Mouse (Mus musculus) myocyte (in vitro differentiated cells): ENCODE measurements around the gene Atg4a.

ENCODE experiments used
- E2F4 ChIP-seq: IDR thresholded peaks from one replicate; pipeline ENCODE4 v1.6.1; 2011; ENCODE audit warnings: mild to moderate bottlenecking, control low read depth, moderate library complexity; ENCODE audit not compliant: insufficient read depth
- POLR2A ChIP-seq: IDR thresholded peaks from one replicate; pipeline ENCODE4 v1.6.1; 2011; ENCODE audit warnings: low read depth, mild to moderate bottlenecking, control low read depth, moderate library complexity; ENCODE audit not compliant: insufficient read length
- SRF ChIP-seq: IDR thresholded peaks from one replicate; pipeline ENCODE4 v1.6.1; 2011; ENCODE audit warnings: low read depth; ENCODE audit not compliant: control insufficient read depth, insufficient read length
- TCF12 ChIP-seq: IDR thresholded peaks from one replicate; pipeline ENCODE4 v1.6.1; 2011; ENCODE audit warnings: mild to moderate bottlenecking, control low read depth; ENCODE audit not compliant: poor library complexity, insufficient read depth, severe bottlenecking
- USF1 ChIP-seq: IDR thresholded peaks from one replicate; pipeline ENCODE4 v1.6.1; 2011; ENCODE audit warnings: low read depth, mild to moderate bottlenecking, control low read depth, moderate library complexity

- no peak for TF ChIP-seq E2F4
- no peak for TF ChIP-seq USF1
- no peak for TF ChIP-seq POLR2A
- TF ChIP-seq SRF: no peak
- no peak for TF ChIP-seq TCF12
Observed at GRCm38 (mm10) chrX:140956959-140957358, 252 bp downstream of the Atg4a start.
